Mouse (Mus musculus) forebrain, embryonic 16.5 days (tissue): Measurements from ENCODE around the gene Hoxc9. TPM values are rescaled to one million over a fixed set of nuclear protein-coding genes. Genes with fewer than 3 reads are reported as not detected.

ENCODE experiments used
- ATAC-seq: fragments of 200-750 bp; cut with Nextera tagmentation; 2 replicates; pipeline ENCODE4 v1.8.0; 2017; ENCODE audit warnings: mild to moderate bottlenecking, moderate library complexity
- H3K27ac ChIP-seq: fragments of 300-500 bp; sonication (generic); 2 replicates; pipeline ENCODE4 v1.5.1; 2014; ENCODE audit warnings: low read length, control low read depth
- H3K27me3 ChIP-seq: fragments of 300-500 bp; sonication (generic); replicated peaks from 2 replicates; pipeline ENCODE4 v1.6.1; 2014; ENCODE audit warnings: low read length; ENCODE audit not compliant: control insufficient read depth, insufficient read depth
- H3K36me3 ChIP-seq: fragments of 300-500 bp; sonication (generic); 2 replicates; pipeline ENCODE4 v1.6.1; 2014; ENCODE audit not compliant: control insufficient read depth, insufficient read depth
- H3K4me1 ChIP-seq: fragments of 300-500 bp; sonication (generic); replicated peaks from 2 replicates; pipeline ENCODE4 v1.6.1; 2014; ENCODE audit warnings: low read length; ENCODE audit not compliant: control insufficient read depth, insufficient read depth
- H3K4me2 ChIP-seq: fragments of 300-500 bp; sonication (generic); 2 replicates; pipeline ENCODE4 v1.6.1; 2014; ENCODE audit warnings: mild to moderate bottlenecking, low read length, control low read depth
- H3K4me3 ChIP-seq: fragments of 300-500 bp; sonication (generic); replicated peaks from 2 replicates; pipeline ENCODE4 v1.5.1; 2014; ENCODE audit warnings: mild to moderate bottlenecking, low read length, control low read depth
- H3K9ac ChIP-seq: fragments of 300-500 bp; sonication (generic); replicated peaks from 2 replicates; pipeline ENCODE4 v1.6.1; 2014; ENCODE audit warnings: low read depth, low read length, control low read depth
- H3K9me3 ChIP-seq: fragments of 300-500 bp; sonication (generic); 2 replicates; pipeline ENCODE4 v1.6.1; 2016; ENCODE audit warnings: low read length; ENCODE audit not compliant: control insufficient read depth
- WGBS: fragments of 180-500 bp; shearing (Covaris S2); extraction: QIAGEN DNeasy Blood & Tissue Kit; methylation state at CpG from one replicate; pipeline ENCODE4 v1.1.7; 2014; 5-methylcytosine and 5-hydroxymethylcytosine counted together
- polyA plus RNA-seq: library from polyadenylated mRNA; unstranded; fragments of >200 nt; fragmentation: Nextera tagmentation; extraction: Ambion mirVana; gene quantifications from 2 replicates; pipeline ENCODE4 v1.2.1, GENCODE M21; 2015

Gene Hoxc9
- polyA plus RNA-seq, 1 experiment from 2014 or later, result not detected

DNA sequence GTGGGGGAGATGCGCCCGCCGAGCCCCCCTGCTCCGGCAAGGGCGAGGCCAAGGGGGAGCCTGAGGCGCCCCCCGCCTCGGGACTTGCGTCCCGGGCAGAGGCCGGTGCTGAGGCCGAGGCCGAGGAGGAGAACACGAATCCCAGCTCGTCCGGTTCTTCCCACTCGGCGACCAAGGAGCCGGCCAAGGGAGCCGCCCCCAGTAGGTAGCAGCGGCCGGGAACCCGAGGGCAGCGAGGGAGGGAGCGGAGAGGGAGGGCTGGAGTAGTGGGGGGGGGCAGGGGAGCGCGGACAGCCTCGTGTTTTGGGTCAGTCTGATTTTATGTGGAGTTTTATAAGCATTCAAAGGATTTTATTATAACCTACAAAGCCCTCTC, 21.2 kb upstream of the Hoxc9 start:
- 0% methylated on average over 28 of the region's 28 CpGs for WGBS
- H3K27ac ChIP-seq, result no peak overlapping the region
- no peak for ATAC-seq
- no peak overlapping the region for H3K4me2 ChIP-seq
- no peak overlapping the region for H3K9ac ChIP-seq
- H3K4me1 ChIP-seq, result no peaks in the 10 kb centered on the region
- H3K9me3 ChIP-seq, result no peaks in the 10 kb centered on the region
- H3K4me3 ChIP-seq, result no peak overlapping the region
- no peaks in the 10 kb centered on the region for H3K36me3 ChIP-seq
- peaks cover 82% of the 10 kb centered on the region for H3K27me3 ChIP-seq

DNA sequence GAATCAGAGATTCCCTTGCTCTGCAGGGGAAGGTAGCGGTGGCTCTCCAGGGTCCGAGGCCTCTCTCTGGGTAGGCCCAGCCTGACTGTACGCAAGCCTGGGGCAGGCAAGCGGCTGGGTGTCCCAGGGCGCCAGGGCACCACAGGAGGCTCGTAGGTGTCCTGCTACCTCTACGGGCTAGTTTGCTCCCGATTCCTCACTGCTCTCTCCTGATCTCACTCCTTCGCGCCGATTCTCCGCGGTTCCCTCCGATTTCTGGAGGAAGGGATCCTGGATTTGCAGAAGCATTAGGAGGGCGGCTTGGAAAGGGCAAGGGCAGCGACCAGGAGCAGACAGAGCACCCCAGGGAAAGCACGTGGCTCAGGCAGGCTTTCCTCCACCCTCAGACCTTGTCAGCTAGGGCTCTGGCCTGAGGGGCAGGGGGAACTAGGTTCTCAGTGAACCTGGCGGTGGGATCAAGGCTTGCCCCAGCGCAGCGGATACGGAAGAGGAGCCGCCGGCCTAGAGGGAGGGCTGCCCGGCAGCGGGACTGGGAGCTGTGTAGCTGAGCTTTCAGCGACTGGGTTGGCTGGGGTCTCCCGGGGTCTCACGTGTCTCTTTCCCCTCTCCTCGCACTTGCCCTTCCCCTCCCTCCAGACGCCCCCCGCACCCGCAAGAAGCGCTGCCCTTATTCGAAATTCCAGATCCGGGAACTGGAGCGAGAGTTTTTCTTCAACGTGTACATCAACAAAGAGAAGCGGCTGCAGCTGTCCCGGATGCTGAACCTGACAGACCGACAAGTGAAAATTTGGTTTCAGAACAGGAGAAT, 20.2 kb upstream of the Hoxc9 start:
- WGBS, result under 1% methylated on average over 39 of the region's 40 CpGs
- no peak for ATAC-seq
- no peaks in the 10 kb centered on the region for H3K36me3 ChIP-seq
- H3K9ac ChIP-seq, result no peak overlapping the region
- H3K27me3 ChIP-seq, result peaks cover 84% of the 10 kb centered on the region
- H3K27ac ChIP-seq, result no peak overlapping the region
- H3K9me3 ChIP-seq, result no peaks in the 10 kb centered on the region
- H3K4me1 ChIP-seq, result no peaks in the 10 kb centered on the region
- no peak overlapping the region for H3K4me3 ChIP-seq
- no peak overlapping the region for H3K4me2 ChIP-seq

- H3K4me2 ChIP-seq, result no peak overlapping the region
- H3K36me3 ChIP-seq, result no peaks in the 10 kb centered on the region
- WGBS, result under 1% methylated on average over 12 of the region's 12 CpGs
- no peaks in the 10 kb centered on the region for H3K9me3 ChIP-seq
- no peaks in the 10 kb centered on the region for H3K4me1 ChIP-seq
- ATAC-seq, result no peak
- H3K27ac ChIP-seq, result no peak overlapping the region
- H3K4me3 ChIP-seq, result no peak overlapping the region
- H3K27me3 ChIP-seq, result peaks cover 84% of the 10 kb centered on the region
- no peak overlapping the region for H3K9ac ChIP-seq
Measured at GRCm38 (mm10) chr15:102956906-102957305, 19.3 kb upstream of the Hoxc9 start.

DNA sequence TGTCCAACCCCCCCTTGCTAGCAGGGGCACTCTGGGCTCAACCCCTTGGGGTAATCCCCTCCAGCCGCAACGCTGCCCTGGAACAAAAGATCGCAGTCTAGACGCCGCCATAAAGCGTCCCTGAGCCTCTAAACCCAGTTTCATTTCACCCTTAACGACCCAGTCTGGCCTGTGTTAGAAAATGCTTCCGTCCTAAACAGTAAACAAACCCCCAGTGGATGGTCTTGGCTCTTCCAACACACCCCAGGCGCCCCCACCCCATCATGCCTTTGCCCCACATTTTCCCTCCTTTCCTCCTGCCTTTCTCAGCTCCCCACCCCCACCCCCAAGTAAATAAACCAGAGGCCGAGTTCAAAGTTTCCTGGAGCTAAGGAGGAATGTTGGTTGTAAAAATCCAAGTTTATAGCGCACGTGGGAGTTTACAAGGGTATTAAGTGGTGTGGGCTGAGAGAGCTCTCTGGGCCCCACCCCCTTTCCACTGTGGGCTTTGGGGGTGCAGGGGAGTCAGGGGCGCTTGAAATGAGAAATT, 16.5 kb upstream of the Hoxc9 start:
- H3K9me3 ChIP-seq, result no peaks in the 10 kb centered on the region
- WGBS, result under 1% methylated on average over 13 of the region's 13 CpGs
- peaks cover 83% of the 10 kb centered on the region for H3K27me3 ChIP-seq
- no peak overlapping the region for H3K9ac ChIP-seq
- no peaks in the 10 kb centered on the region for H3K36me3 ChIP-seq
- no peak overlapping the region for H3K4me3 ChIP-seq
- H3K27ac ChIP-seq, result no peak overlapping the region
- H3K4me1 ChIP-seq, result no peaks in the 10 kb centered on the region
- H3K4me2 ChIP-seq, result no peak overlapping the region
- ATAC-seq, result no peak

- no peaks in the 10 kb centered on the region for H3K36me3 ChIP-seq
- no peaks in the 10 kb centered on the region; the same call in 1 of the 2 replicates for H3K4me1 ChIP-seq
- H3K4me2 ChIP-seq, result no peak overlapping the region
- peaks cover 93% of the 10 kb centered on the region for H3K27me3 ChIP-seq
- H3K27ac ChIP-seq, result no peak overlapping the region
- no peak overlapping the region for H3K4me3 ChIP-seq
- no peak overlapping the region for H3K9ac ChIP-seq
- 4% methylated on average over 6 of the region's 6 CpGs for WGBS
- ATAC-seq, result no peak
- no peaks in the 10 kb centered on the region for H3K9me3 ChIP-seq
Measured at GRCm38 (mm10) chr15:102961728-102962127, 14.5 kb upstream of the Hoxc9 start.

GRCm38 (mm10) chr15:102962492-102962891, 13.7 kb upstream of the Hoxc9 start:
- no peak for ATAC-seq
- H3K4me3 ChIP-seq, result no peak overlapping the region
- no peak overlapping the region for H3K9ac ChIP-seq
- no peaks in the 10 kb centered on the region for H3K36me3 ChIP-seq
- peaks cover 93% of the 10 kb centered on the region for H3K27me3 ChIP-seq
- no peak overlapping the region for H3K4me2 ChIP-seq
- no peaks in the 10 kb centered on the region for H3K9me3 ChIP-seq
- H3K4me1 ChIP-seq, result no peaks in the 10 kb centered on the region; the same call in 1 of the 2 replicates
- 1% methylated on average over 13 of the region's 13 CpGs for WGBS
- H3K27ac ChIP-seq, result no peak overlapping the region

- Histone ChIP-seq H3K4me1 (no peaks in the 10 kb centered on the region; the same call in 1 of the 2 replicates), H3K4me3 (no peak overlapping the region), H3K27me3 (peaks cover 92% of the 10 kb centered on the region), H3K9ac (no peak overlapping the region), H3K27ac (no peak overlapping the region), H3K4me2 (no peak overlapping the region), H3K9me3 (no peaks in the 10 kb centered on the region), H3K36me3 (no peaks in the 10 kb centered on the region)
- ATAC-seq, result no peak
- WGBS, result 2% methylated on average over 8 of the region's 8 CpGs
Measured at GRCm38 (mm10) chr15:102963259-102963658, 13.0 kb upstream of the Hoxc9 start.

- H3K4me1 ChIP-seq, result no peaks in the 10 kb centered on the region; the same call in 1 of the 2 replicates
- WGBS, result 1% methylated on average over 28 of the region's 28 CpGs
Measured at GRCm38 (mm10) chr15:102963671-102964640, 12.3 kb upstream of the Hoxc9 start.

More at GRCm38 (mm10) chr15:102963671-102964640, 12.3 kb upstream of the Hoxc9 start:
- Histone ChIP-seq H3K4me2 (no peak overlapping the region), H3K9ac (no peak overlapping the region), H3K27me3 (peaks cover 92% of the 10 kb centered on the region), H3K36me3 (no peaks in the 10 kb centered on the region), H3K27ac (no peak overlapping the region), H3K9me3 (no peaks in the 10 kb centered on the region), H3K4me3 (no peak overlapping the region)
- ATAC-seq, result no peak
